Mouse (Mus musculus) olfactory bulb, adult 2 months (tissue): Measurements from ENCODE around the gene Frem3.

ENCODE experiments used
- CTCF ChIP-seq: fragments of 200-500 bp; IDR thresholded peaks from 2 replicates; pipeline ENCODE4 v1.5.1; 2012; ENCODE audit warnings: low read depth, mild to moderate bottlenecking, low read length, moderate library complexity; ENCODE audit not compliant: insufficient read depth
- POLR2A ChIP-seq: fragments of 200-500 bp; IDR thresholded peaks from 2 replicates; pipeline ENCODE4 v1.6.1; 2012; ENCODE audit warnings: mild to moderate bottlenecking, low read depth, low read length, moderate library complexity; ENCODE audit not compliant: insufficient read depth

- no peak for TF ChIP-seq CTCF
- no peak for TF ChIP-seq POLR2A
Observed at GRCm38 (mm10) chr8:80579038-80579437, 31.8 kb upstream of the Frem3 start.
